Mouse (Mus musculus) lung, adult 2 months (tissue): Measurements from ENCODE around the gene Gm45837. TPM values are rescaled to one million over a fixed set of nuclear protein-coding genes. Genes with fewer than 3 reads are reported as not detected.

ENCODE experiments used
- DNase-seq: peaks from one replicate; pipeline ENCODE4 v3.0.0; 2022
- H3K4me1 ChIP-seq: fragments of 200-500 bp; 2 replicates; pipeline ENCODE4 v1.6.1; 2011; ENCODE audit warnings: low read length; ENCODE audit not compliant: control insufficient read depth, insufficient read depth
- H3K4me3 ChIP-seq: fragments of 200-500 bp; replicated peaks from 2 replicates; pipeline ENCODE3; 2011; ENCODE audit warnings: low read depth, mild to moderate bottlenecking, control low read depth, low read length; ENCODE audit errors: extremely low read depth
- CTCF ChIP-seq: fragments of 200-500 bp; IDR thresholded peaks from 2 replicates; pipeline ENCODE4 v1.5.1; 2011; ENCODE audit warnings: mild to moderate bottlenecking, low read length, control low read depth; ENCODE audit not compliant: insufficient read depth
- POLR2A ChIP-seq: fragments of 200-500 bp; IDR thresholded peaks from 2 replicates; pipeline ENCODE4 v1.6.1; 2011; ENCODE audit warnings: low read depth, mild to moderate bottlenecking, control low read depth, low read length, borderline replicate concordance; ENCODE audit errors: extremely low read depth
- WGBS: fragments of 180-500 bp; shearing (Covaris S2); methylation state at CpG from one replicate; pipeline ENCODE4 v1.1.7; 2018; 5-methylcytosine and 5-hydroxymethylcytosine counted together
- polyA plus RNA-seq: library from polyadenylated mRNA; depleted of rRNA; stranded (reverse); fragments of >200 nt; gene quantifications from 2 replicates; pipeline ENCODE4 v1.2.3, GENCODE M21; 2012

Gene Gm45837
- polyA plus RNA-seq, 1 experiment, result 1.7 TPM

DNA sequence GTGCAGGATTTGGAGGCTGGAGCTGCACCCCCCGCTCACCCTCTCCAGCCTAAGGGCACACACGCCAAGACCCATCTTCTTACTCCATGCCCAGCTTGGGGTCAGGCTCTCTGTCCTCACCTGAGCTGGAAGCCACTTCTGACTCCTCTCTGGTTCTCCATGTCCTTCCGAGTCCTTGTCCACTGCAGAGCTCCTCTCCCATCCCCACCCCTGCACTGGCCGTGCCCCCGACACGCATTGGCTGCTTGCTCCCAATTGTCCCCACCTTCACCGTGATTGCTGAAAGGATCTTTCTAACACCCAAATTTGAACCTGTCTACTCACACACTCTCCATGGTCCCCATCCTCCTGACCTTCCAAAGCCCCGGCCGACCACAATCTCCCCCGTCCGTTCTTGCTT is 50.9 kb downstream of the Gm45837 start:
- TF ChIP-seq CTCF (no peak), POLR2A (no peak)
- Histone ChIP-seq H3K4me3 (no peak overlapping the region), H3K4me1 (peaks cover 13% of the 10 kb centered on the region)
- no peak for DNase-seq
- WGBS, result 83% methylated on average over 11 of the region's 11 CpGs

- peaks cover 15% of the 10 kb centered on the region for H3K4me1 ChIP-seq
- WGBS, result 68% methylated on average over 14 of the region's 14 CpGs
- H3K4me3 ChIP-seq, result no peak overlapping the region
- no peak for DNase-seq
- no peak for TF ChIP-seq CTCF
- no peak for TF ChIP-seq POLR2A
Observed at GRCm38 (mm10) chr7:101462327-101463068, 51.8 kb downstream of the Gm45837 start.

- 77% methylated on average over 11 of the region's 11 CpGs for WGBS
- peaks cover 15% of the 10 kb centered on the region for H3K4me1 ChIP-seq
Observed at GRCm38 (mm10) chr7:101463665-101464271, 53.1 kb downstream of the Gm45837 start.

GRCm38 (mm10) chr7:101464927-101465326 is 54.2 kb downstream of the Gm45837 start:
- WGBS, result 49% methylated on average over 4 of the region's 4 CpGs
- H3K4me3 ChIP-seq, result no peak overlapping the region
- peak; percentile 17 for DNase-seq
- H3K4me1 ChIP-seq, result peaks cover 14% of the 10 kb centered on the region
- TF ChIP-seq POLR2A (no peak), CTCF (no peak)

More at GRCm38 (mm10) chr7:101463665-101464271, 53.1 kb downstream of the Gm45837 start:
- H3K4me3 ChIP-seq, result no peak overlapping the region
- no peak for DNase-seq
- TF ChIP-seq POLR2A (no peak), CTCF (no peak)

DNA sequence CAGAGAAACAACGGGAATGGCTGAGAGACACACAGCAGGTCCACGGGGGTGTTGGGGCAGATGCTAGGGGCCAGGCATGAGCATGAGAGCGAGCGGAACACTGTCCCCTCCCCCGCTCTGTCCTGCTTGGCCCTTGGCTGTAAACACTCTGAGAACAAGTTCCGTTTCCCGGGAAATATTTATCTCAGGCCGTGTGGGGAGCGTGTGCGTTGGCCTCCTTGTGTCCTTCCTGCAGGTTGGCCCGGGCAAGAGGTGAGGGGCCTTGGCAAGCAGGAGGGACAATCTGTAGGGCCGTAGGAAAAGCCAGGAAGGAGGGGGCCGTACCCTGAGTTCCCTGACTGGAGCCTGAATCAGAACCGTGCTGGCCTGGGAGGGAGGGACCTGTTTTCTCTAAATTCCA is 54.7 kb downstream of the Gm45837 start:
- DNase-seq, result peak; percentile 44
- H3K4me3 ChIP-seq, result no peak overlapping the region
- no peak for TF ChIP-seq POLR2A
- TF ChIP-seq CTCF, result no peak
- WGBS, result 16% methylated on average over 14 of the region's 14 CpGs
- H3K4me1 ChIP-seq, result peaks cover 11% of the 10 kb centered on the region

- TF ChIP-seq CTCF (no peak), POLR2A (no peak)
- Histone ChIP-seq H3K4me1 (peaks cover 11% of the 10 kb centered on the region), H3K4me3 (no peak overlapping the region)
- DNase-seq, result peak; percentile 15
- 41% methylated on average over 8 of the region's 8 CpGs for whole genome bisulfite sequencing
Observed at GRCm38 (mm10) chr7:101465850-101466580, 55.3 kb downstream of the Gm45837 start.

- no peak overlapping the region for H3K4me3 ChIP-seq
- WGBS, result 57% methylated on average over 6 of the region's 6 CpGs
- H3K4me1 ChIP-seq, result peaks cover 11% of the 10 kb centered on the region
- DNase-seq, result peak; percentile 66
- TF ChIP-seq CTCF, result no peak
- no peak for TF ChIP-seq POLR2A
Observed at GRCm38 (mm10) chr7:101466581-101467081, 55.9 kb downstream of the Gm45837 start.

GRCm38 (mm10) chr7:101471423-101471822 is 60.7 kb downstream of the Gm45837 start:
- no peak for TF ChIP-seq POLR2A
- Histone ChIP-seq H3K4me1 (0 out of 2 replicates have a peak, but pooled peaks cover 2% of the 10 kb centered on the region), H3K4me3 (no peak overlapping the region)
- 80% methylated on average over 2 of the region's 2 CpGs for whole genome bisulfite sequencing
- no peak for DNase-seq

GRCm38 (mm10) chr7:101471968-101472480 is 61.3 kb downstream of the Gm45837 start:
- Histone ChIP-seq H3K4me3 (no peak overlapping the region), H3K4me1 (0 out of 2 replicates have a peak, but pooled peaks cover 2% of the 10 kb centered on the region)
- WGBS, result 71% methylated on average over 3 of the region's 3 CpGs
- DNase-seq, result no peak
- TF ChIP-seq POLR2A (no peak), CTCF (no peak)
